Mouse (Mus musculus) ES-Bruce4 (cell line): Measurements from ENCODE around the gene Cul9.

Experiments
- CTCF ChIP-seq: IDR thresholded peaks from one replicate; pipeline ENCODE4 v1.8.1; 2011; ENCODE audit warnings: low read depth, low read length
- EP300 ChIP-seq: IDR thresholded peaks from 2 replicates; pipeline ENCODE4 v1.6.1; 2011; ENCODE audit warnings: low read depth, low read length; ENCODE audit not compliant: insufficient read depth
- POLR2A ChIP-seq: IDR thresholded peaks from one replicate; pipeline ENCODE4 v1.8.1; 2011; ENCODE audit warnings: low read length; ENCODE audit not compliant: insufficient read depth

GRCm38 (mm10) chr17:46550904-46551303 is 4.7 kb upstream of the Cul9 start:
- no peak for TF ChIP-seq CTCF
- no peak for TF ChIP-seq EP300
- TF ChIP-seq POLR2A, result no peak
